Mouse (Mus musculus) layer of hippocampus, postnatal 36 days (tissue): ENCODE measurements around the gene Fryl. TPM values are rescaled to one million over a fixed set of nuclear protein-coding genes. Genes with fewer than 3 reads are reported as not detected.
A peak's percentile ranks its signal among the peaks of the same experiment; 100 is the strongest.

ENCODE experiments used
- DNase-seq, 2 experiments: peaks; one replicate each; pipeline ENCODE4 v3.0.0; 2022
- total RNA-seq, 2 experiments: library from RNA; stranded (reverse); gene quantifications; 2 replicates each; pipeline ENCODE4 v1.2.3; 2021

The Fryl gene
- total RNA-seq, result 10 to 100 TPM; 63.9 to 77.7 TPM

- peak; percentile 88 for DNase-seq
Measured at GRCm38 (mm10) chr5:73256352-73257065, at the start of gene Fryl. Gene Fryl, minus strand, starts transcription at chr5:73256619.

GRCm38 (mm10) chr5:73304507-73304906 lies 48.1 kb upstream of the Fryl start:
- no peak for DNase-seq

GRCm38 (mm10) chr5:73301601-73302307 lies 45.3 kb upstream of the Fryl start:
- no peak for DNase-seq

GRCm38 (mm10) chr5:73295916-73296315 lies 39.5 kb upstream of the Fryl start:
- DNase-seq, result no peak

- no peak for DNase-seq
Measured at GRCm38 (mm10) chr5:73295016-73295415, 38.6 kb upstream of the Fryl start.

GRCm38 (mm10) chr5:73293458-73293827 lies 37.0 kb upstream of the Fryl start:
- no peak for DNase-seq

- peak; percentile 94 for DNase-seq
Measured at GRCm38 (mm10) chr5:73292502-73293457, 36.4 kb upstream of the Fryl start, which contains the start of gene Ociad1. Gene Ociad1, plus strand, starts transcription at chr5:73292784.

GRCm38 (mm10) chr5:73289900-73290299 lies 33.5 kb upstream of the Fryl start:
- DNase-seq, result no peak

- DNase-seq, result no peak
Measured at GRCm38 (mm10) chr5:73286603-73287002, 30.2 kb upstream of the Fryl start.

- no peak for DNase-seq
Measured at GRCm38 (mm10) chr5:73285470-73285978, 29.1 kb upstream of the Fryl start.

GRCm38 (mm10) chr5:73284046-73284445 lies 27.6 kb upstream of the Fryl start:
- no peak for DNase-seq

- DNase-seq, result no peak
Measured at GRCm38 (mm10) chr5:73280567-73280850, 24.1 kb upstream of the Fryl start.

- no peak for DNase-seq
Measured at GRCm38 (mm10) chr5:73279732-73280566, 23.5 kb upstream of the Fryl start.

GRCm38 (mm10) chr5:73279190-73279589 lies 22.8 kb upstream of the Fryl start:
- no peak for DNase-seq

GRCm38 (mm10) chr5:73274941-73275340 lies 18.5 kb upstream of the Fryl start:
- no peak for DNase-seq

GRCm38 (mm10) chr5:73273171-73273570 lies 16.8 kb upstream of the Fryl start:
- no peak for DNase-seq

GRCm38 (mm10) chr5:73270612-73271011 lies 14.2 kb upstream of the Fryl start:
- no peak for DNase-seq

- no peak for DNase-seq
Measured at GRCm38 (mm10) chr5:73268636-73269213, 12.3 kb upstream of the Fryl start.

GRCm38 (mm10) chr5:73265460-73265859 lies 9.0 kb upstream of the Fryl start:
- no peak for DNase-seq

GRCm38 (mm10) chr5:73264122-73264521 lies 7.7 kb upstream of the Fryl start:
- DNase-seq, result no peak

GRCm38 (mm10) chr5:73257723-73258122 lies 1.3 kb upstream of the Fryl start:
- no peak for DNase-seq

- no peak for DNase-seq
Measured at GRCm38 (mm10) chr5:73257096-73257495, 677 bp upstream of the Fryl start.
